Mouse (Mus musculus): ENCODE measurements around the gene Zfp26. TPM values are rescaled to one million over a fixed set of nuclear protein-coding genes. Genes with fewer than 3 reads are reported as not detected.

Gene Zfp26
- 5.8 TPM for polyA plus RNA-seq (2014; fragmentation: Illumina TruSeq; extraction: RNeasy Lipid Tissue Mini Kit (QIAGEN cat#74804); ENCODE audit: low read depth, low replicate concordance)

DNA sequence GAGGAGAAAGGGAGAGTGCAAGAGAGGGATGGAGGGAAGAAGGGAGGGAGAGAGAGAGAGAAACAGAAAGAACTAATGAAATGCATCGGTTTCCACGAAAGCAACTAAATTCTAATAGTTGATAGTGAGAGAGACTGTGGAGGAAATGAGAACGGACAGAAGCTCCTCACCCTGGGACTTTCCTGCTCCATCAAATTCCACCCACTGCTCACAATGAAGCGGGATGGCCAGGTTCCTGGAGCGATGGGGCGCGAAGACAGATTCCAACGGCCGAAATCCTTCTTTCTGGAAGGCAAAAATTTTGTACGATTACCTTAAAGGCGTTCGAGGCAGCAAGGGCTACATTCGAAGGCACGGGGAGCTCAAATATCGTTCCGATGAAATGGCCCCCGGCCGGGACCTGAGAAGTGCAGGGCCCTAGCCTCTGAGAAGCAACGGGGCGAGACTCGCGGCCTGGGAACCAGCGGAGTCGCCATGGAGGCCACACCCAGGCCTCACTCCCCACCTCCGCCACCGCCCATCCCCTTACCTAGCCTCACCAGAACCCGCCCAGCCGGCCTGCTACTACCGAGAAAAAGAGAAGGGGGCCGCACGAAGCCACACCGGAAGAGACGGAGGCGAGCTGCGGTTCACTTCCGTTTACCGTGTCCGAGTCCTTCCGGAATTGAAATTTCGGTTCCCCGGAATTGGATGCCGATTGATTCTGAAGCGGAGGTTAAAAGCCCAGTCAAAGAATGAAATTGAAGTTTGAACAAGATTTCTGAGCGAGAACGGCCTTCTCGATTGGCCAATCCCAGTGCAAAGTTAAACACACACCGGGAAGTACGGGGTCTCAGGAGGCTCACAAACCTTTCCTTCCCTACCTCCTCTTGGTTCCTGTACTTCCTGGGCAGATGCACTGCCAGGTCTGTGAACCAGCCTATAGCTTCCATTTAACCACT, at the start of gene Zfp26:
Gene Zfp26 (minus strand): TSS at position 786 of the 941 bp plus-strand sequence.

GRCm38 (mm10) chr9:20492527-20493233, 32.7 kb upstream of the Zfp26 start, which contains the start of gene Zfp426:
TSS of gene Zfp426 (minus strand) at chr9:20492746.

GRCm38 (mm10) chr9:20384532-20385342, 75.2 kb downstream of the Zfp26 start, which contains the start of gene Zfp560:
TSS of gene Zfp560 (minus strand) at chr9:20385177.

Other genes with a start within 250 kb of the Zfp26 start
- not detected for gene Olfr871, start 248.0 kb downstream of the Zfp26 start, polyA plus RNA-seq (2014; fragmentation: Illumina TruSeq; extraction: RNeasy Lipid Tissue Mini Kit (QIAGEN cat#74804); ENCODE audit: low read depth, low replicate concordance)
- not detected for gene Olfr872, start 223.0 kb downstream of the Zfp26 start, polyA plus RNA-seq (2014; fragmentation: Illumina TruSeq; extraction: RNeasy Lipid Tissue Mini Kit (QIAGEN cat#74804); ENCODE audit: low read depth, low replicate concordance)
- not detected for gene Olfr39, start 177.8 kb downstream of the Zfp26 start, polyA plus RNA-seq (2014; fragmentation: Illumina TruSeq; extraction: RNeasy Lipid Tissue Mini Kit (QIAGEN cat#74804); ENCODE audit: low read depth, low replicate concordance)
- gene Olfr873, start 161.6 kb downstream of the Zfp26 start, polyA plus RNA-seq (2014; fragmentation: Illumina TruSeq; extraction: RNeasy Lipid Tissue Mini Kit (QIAGEN cat#74804); ENCODE audit: low read depth, low replicate concordance), result not detected
- gene Olfr18, start 124.1 kb downstream of the Zfp26 start, polyA plus RNA-seq (2014; fragmentation: Illumina TruSeq; extraction: RNeasy Lipid Tissue Mini Kit (QIAGEN cat#74804); ENCODE audit: low read depth, low replicate concordance), result not detected
- gene Zfp560, start 75.0 kb downstream of the Zfp26 start, polyA plus RNA-seq (2014; fragmentation: Illumina TruSeq; extraction: RNeasy Lipid Tissue Mini Kit (QIAGEN cat#74804); ENCODE audit: low read depth, low replicate concordance), result 23.9 TPM
- 19.5 TPM for gene Zfp426, start 32.6 kb upstream of the Zfp26 start, polyA plus RNA-seq (2014; fragmentation: Illumina TruSeq; extraction: RNeasy Lipid Tissue Mini Kit (QIAGEN cat#74804); ENCODE audit: low read depth, low replicate concordance)
- 17.4 TPM for gene Zfp266, start 61.3 kb upstream of the Zfp26 start, polyA plus RNA-seq (2014; fragmentation: Illumina TruSeq; extraction: RNeasy Lipid Tissue Mini Kit (QIAGEN cat#74804); ENCODE audit: low read depth, low replicate concordance)
- gene Zfp846, start 121.1 kb upstream of the Zfp26 start, polyA plus RNA-seq (2014; fragmentation: Illumina TruSeq; extraction: RNeasy Lipid Tissue Mini Kit (QIAGEN cat#74804); ENCODE audit: low read depth, low replicate concordance), result 5.0 TPM
- 549 TPM for gene Ubl5, start 182.7 kb upstream of the Zfp26 start, polyA plus RNA-seq (2014; fragmentation: Illumina TruSeq; extraction: RNeasy Lipid Tissue Mini Kit (QIAGEN cat#74804); ENCODE audit: low read depth, low replicate concordance)
- 31.5 TPM for gene Fbxl12, start 184.6 kb upstream of the Zfp26 start, polyA plus RNA-seq (2014; fragmentation: Illumina TruSeq; extraction: RNeasy Lipid Tissue Mini Kit (QIAGEN cat#74804); ENCODE audit: low read depth, low replicate concordance)
- gene Pin1, start 191.9 kb upstream of the Zfp26 start, polyA plus RNA-seq (2014; fragmentation: Illumina TruSeq; extraction: RNeasy Lipid Tissue Mini Kit (QIAGEN cat#74804); ENCODE audit: low read depth, low replicate concordance), result 14.3 TPM

Data from adipose tissue, adult 10 weeks (tissue).